Mouse (Mus musculus): ENCODE measurements at regions not wholly inside any gene's neighbourhood (a gene's known extent, or its start where the extent isn't known, plus 50 kb on each side); places are given as distances from the start of the nearest gene placed in this dataset.

GRCm38 (mm10) chr15:10767535-10767934, 53.1 kb upstream of the Rai14 start:
- no peak for DNase-seq

- peak in 1 of 2 experiments; percentile 33 for DNase-seq
Observed at GRCm38 (mm10) chr15:10770410-10771310, 56.2 kb upstream of the Rai14 start.

- DNase-seq, result peak; percentile 44 to 77
Observed at GRCm38 (mm10) chr15:10771311-10771690, 56.9 kb upstream of the Rai14 start.

GRCm38 (mm10) chr15:10779941-10780620, 65.7 kb upstream of the Rai14 start:
- peak; percentile 42 to 71 for DNase-seq

- no peak for DNase-seq
Observed at GRCm38 (mm10) chr15:10789371-10789770, 74.9 kb upstream of the Rai14 start.

- DNase-seq, result no peak
Observed at GRCm38 (mm10) chr15:10790862-10791497, 76.6 kb upstream of the Rai14 start.

GRCm38 (mm10) chr15:10791516-10792112, 77.2 kb upstream of the Rai14 start:
- DNase-seq, result no peak

- no peak for DNase-seq
Observed at GRCm38 (mm10) chr15:10792156-10792555, 77.7 kb upstream of the Rai14 start.

GRCm38 (mm10) chr15:10795126-10795792, 80.8 kb upstream of the Rai14 start:
- no peak for DNase-seq

- DNase-seq, result peak in 1 of 2 experiments; percentile 47
Observed at GRCm38 (mm10) chr15:10799656-10800055, 85.2 kb upstream of the Rai14 start.

GRCm38 (mm10) chr15:10814195-10814594, 99.8 kb upstream of the Rai14 start:
- DNase-seq, result no peak

- peak in 1 of 2 experiments; percentile 33 for DNase-seq
Observed at GRCm38 (mm10) chr15:10814709-10815108, 100.3 kb upstream of the Rai14 start.

GRCm38 (mm10) chr15:10816213-10816621, 101.8 kb upstream of the Rai14 start:
- no peak for DNase-seq

GRCm38 (mm10) chr15:10818216-10818615, 103.8 kb upstream of the Rai14 start:
- peak; percentile 79 to 89 for DNase-seq

GRCm38 (mm10) chr15:10818706-10819105, 104.3 kb upstream of the Rai14 start:
- DNase-seq, result no peak

- DNase-seq, result no peak
Observed at GRCm38 (mm10) chr15:10823933-10824332, 109.5 kb upstream of the Rai14 start.

- DNase-seq, result no peak
Observed at GRCm38 (mm10) chr15:10829588-10829987, 115.2 kb upstream of the Rai14 start.

GRCm38 (mm10) chr15:10830478-10830877, 116.1 kb upstream of the Rai14 start:
- DNase-seq, result no peak

- no peak for DNase-seq
Observed at GRCm38 (mm10) chr15:10831106-10831505, 116.7 kb upstream of the Rai14 start.

GRCm38 (mm10) chr15:10832331-10832730, 117.9 kb upstream of the Rai14 start:
- peak in 1 of 2 experiments; percentile 58 for DNase-seq

- peak; percentile 48 to 66 for DNase-seq
Observed at GRCm38 (mm10) chr15:10833866-10834571, 118.1 kb upstream of the C1qtnf3 start.
